Mouse (Mus musculus): ENCODE data around the gene Ilf3.
"Not testable (repeated sequence)": the region's sequence is repeated elsewhere in the genome, so short reads cannot be mapped to it uniquely, and the experiment has no call there.

The Ilf3 gene

DNA sequence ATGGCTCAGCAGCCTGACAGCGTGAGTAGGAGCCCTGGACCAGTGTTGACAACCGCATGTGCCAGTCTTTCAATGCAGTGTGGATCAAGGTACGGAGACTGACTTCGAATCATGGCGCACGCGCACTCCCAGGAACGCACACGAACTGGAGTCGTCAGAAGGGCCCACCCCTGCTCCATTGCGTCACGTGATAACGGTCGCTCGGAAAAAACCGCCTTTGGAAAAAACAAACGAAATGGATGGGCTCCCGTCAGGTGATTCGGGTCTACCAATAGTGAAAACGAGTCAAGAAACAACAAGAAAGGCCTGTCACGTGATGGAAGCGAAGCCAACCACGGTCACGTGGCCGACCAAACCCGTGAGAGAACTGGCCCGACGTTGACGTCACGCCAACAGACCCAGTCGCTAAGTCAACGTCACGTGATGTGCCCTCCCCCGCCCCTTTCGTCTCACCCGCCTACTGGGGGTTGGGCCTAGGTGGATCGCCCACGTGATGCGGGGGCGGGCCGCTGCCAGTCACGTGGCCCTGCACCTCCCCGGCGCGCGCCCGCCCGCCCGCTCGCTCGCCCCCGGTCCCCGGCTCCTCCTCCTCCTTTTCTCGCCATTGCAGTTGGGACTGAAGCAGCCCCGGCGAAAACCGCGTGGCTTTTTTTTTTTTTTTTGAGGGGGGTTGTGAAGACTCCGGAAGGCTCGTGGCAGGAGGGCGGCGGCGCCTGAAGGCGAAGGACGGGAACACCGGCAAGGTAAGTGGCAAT is at the start of gene Ilf3:
Ilf3 (plus strand) TSS at position 515 of the 755 bp plus-strand sequence.
- DNase-seq (ENCODE audit: low spot score), result peak; percentile 100

DNA sequence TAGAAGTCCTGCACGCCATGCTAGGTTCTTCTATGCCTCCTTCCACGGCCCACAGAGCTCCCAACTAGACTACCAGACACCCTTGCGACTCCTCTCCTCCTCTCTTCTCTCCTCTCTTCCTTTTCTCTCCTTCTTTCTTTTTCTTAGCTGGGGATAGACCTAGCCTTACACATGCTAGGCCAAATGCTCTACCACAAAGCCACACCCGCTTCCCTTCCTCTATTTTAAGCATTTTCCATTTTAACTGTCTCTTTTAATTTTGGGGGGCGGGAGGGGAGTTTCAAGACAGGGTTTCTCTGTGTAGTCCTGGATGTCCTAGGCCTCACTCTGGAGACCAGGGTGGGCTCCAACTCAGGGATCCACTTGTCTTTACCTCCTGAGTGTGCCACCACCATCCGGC is 48.9 kb upstream of the Ilf3 start:
- DNase-seq (ENCODE audit: low spot score), result no peak

DNA sequence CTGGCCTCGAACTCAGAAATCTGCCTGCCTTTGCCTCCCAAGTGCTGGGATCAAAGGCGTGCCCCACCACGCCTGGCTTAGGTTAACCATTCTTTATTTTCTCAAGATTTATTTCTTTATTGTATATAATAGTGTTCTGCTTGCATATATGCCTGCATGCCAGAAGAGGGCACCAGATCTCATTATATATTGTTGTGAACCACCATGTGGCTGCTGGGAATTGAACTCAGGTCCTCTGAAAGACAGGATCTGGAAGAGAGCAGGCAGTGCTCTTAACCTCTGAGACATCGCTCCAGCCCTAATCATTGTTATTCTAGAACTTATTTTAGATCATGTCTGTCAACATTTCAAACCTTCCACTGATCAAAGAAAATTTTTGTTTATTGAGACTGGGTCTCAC is 48.2 kb upstream of the Ilf3 start:
- DNase-seq (ENCODE audit: low spot score), result no peak

DNA sequence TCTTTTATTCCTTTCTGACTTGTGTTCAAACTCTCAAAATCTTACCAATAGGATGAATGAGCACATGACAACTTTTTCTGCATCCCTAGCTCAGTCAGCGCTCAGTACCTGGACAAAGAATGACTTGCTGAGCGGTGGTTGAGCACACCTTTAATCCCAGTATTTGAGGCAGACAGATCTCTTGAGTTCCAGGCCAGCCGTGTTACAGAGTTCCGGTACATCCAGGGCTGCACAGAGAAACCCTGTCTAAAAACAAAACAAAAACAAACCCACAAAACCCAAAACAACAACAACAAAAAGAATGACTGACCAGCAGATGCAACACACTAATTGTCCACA is 47.4 kb upstream of the Ilf3 start:
- no peak for DNase-seq (ENCODE audit: low spot score)

DNA sequence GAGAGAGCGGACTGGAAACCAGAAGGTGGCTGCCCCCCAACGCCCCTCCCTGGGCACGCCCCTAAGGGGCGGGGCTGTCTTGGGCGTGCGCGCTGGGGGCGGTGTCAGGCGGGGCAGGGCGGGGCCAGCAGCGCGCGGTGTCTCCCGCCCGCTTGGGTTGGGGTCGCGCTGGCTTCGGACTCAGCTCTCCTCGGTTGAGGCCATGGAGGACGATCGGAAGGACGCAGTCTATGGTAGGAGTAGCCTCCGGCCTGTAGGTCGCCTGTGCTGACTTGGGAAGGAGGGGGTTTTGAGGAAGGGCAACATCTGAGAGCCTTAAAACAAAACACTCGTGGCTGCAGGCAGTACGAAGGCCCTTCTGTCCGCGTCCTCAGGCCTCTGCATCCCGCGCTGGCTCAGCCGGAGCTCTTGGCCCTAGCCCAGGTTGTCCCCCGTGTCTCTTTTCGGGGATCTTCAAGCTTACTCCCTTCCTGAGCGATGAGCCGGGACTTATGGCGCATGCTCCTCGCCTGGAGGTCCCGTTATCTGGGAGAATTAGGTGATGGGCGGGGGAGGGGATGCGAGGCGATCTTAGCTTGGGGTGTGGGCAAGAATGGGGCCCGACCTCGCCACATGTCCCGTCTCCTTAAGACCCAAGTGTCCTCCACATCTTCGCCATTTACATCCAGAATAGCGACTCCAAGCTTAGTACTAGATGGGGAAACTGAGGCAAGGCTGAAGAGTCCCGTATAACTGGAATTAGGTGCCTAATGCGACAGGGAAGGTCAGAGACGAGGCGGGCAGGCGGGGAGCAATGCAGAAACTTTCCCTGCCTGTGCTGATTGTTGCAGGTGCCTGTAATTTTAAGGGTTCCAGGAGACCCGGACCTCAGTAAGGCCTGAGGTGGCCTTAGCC is 46.8 kb upstream of the Ilf3 start, which contains the start of gene Slc44a2:
Slc44a2 (plus strand) TSS at position 80 of the 894 bp plus-strand sequence.
- peak; percentile 87 for DNase-seq (ENCODE audit: low spot score)

DNA sequence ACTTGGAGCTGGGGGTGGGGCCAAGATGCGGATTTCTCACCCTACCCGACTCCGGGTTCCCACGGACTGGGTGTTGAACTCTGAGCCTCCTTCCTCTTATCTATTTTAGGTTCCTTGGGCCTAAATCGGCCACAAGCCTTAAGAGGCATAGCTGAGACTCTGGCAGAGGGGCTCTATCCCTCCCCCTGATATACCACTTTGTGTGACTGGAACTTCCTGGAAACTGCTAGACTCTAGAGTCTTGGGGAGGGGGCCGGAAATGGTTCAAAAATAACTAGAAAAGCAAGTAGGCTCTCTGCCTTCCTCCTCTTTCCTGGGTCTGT is 46.2 kb upstream of the Ilf3 start:
- DNase-seq (ENCODE audit: low spot score), result peak; percentile 13

DNA sequence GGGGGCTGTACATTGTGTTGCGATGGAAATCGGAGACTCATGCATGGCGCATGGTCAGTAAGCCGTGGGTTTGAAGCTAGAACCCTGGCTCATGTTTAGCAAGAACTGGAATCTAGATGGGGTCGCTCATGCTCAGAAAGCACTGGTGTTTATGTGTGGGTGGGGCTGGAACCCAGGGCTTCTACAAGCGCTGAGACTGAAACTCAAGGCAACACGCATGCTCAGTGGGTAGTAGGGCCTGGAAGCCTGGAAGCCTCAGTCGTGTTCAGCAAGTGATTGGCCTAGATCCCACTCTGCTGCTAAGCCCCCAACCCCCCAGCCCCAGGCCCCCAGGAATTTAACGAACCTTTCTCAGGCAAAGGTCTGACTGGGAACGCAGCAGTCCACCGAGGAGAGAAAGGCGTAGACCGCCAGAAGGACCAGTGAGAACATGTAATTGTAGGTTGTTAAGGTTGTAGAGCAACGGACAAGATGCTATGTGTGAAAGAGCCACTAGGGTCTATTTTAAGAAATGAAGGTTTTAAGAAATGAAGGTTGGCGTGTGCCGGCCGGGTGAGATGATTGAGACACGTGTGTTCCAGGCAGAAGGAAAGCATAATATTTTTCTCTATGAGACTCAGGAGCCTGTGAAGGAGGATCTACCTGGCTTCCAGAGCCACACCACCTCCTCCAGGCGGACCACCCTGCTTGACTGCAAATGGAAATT is 45.3 kb upstream of the Ilf3 start:
- no peak for DNase-seq (ENCODE audit: low spot score)

DNA sequence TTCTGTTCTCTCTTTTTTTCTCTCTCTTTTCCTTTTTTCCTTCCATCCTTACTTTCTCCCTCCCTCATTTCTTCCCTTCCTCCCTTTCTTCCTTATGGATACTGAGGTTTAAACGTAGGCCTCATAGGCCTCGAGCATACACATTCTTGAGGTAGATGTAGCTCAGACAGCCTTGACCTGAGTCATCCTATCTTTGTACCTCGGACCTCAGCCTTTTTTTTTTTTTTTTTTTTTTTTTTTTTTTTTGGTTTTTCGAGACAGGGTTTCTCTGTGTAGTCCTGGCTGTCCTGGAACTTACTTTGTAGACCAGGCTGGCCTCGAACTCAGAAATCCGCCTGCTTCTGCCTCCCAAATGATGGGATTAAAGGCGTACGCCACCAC is 44.8 kb upstream of the Ilf3 start:
- DNase-seq (ENCODE audit: low spot score), result not testable (repeated sequence)

DNA sequence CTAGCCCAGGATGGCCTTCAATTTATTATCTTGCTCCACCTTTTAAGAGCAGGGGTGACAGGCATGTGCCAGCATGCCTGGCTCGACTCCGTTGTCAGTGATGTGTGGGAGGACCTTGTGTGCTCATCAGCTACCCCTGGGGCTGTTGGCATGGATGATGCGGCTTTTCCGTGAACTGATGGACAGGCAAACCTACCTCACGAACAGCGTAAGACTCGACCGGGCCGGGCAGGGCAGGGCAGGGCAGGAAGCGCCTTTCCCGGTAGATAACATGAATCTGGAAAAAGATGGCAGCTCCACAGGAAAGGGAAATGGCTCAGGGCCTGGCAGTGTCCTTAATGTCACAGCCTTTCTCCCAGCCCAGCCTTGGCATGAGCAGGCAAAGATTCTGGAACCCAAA is 43.4 kb upstream of the Ilf3 start:
- no peak for DNase-seq (ENCODE audit: low spot score)

DNA sequence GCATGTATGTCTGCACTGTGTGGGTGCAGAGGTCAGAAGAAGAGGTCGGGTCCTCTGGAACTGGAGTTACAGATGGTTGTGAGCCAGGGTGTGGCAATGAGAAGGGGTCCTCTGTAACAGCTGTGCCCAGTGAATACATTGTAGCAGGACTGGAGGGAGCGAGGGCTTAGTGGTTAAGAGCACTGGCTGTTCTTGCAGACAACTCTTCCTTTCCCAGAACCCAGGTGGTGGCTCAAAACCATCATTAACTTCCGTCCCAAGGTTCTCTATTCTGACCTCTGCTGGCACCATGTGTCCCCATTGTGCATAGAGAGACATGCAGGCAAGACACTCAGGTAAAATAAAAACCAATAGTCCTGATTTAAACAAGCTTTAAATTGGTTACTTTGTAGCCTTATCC is 40.1 kb upstream of the Ilf3 start:
- no peak for DNase-seq (ENCODE audit: low spot score)

DNA sequence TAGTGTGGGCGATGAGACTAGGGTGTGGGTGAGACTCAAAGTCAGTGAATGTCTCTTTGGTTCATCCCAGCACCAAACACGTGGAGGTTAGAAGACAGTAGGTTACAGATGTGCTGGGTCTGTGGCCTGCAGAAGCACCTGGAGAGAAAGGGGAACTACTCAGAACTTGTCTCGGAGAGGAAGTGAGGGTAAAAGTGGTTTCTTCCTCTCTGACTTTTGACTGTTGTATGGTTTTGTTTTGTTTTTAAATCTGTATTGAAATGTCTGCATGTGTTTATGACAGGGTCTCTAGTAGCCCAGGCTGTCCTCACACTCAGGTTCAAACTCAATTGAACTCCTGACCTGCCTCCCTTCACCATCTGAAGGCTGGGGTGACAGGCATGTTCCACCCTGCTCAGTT is 39.6 kb upstream of the Ilf3 start:
- DNase-seq (ENCODE audit: low spot score), result no peak

DNA sequence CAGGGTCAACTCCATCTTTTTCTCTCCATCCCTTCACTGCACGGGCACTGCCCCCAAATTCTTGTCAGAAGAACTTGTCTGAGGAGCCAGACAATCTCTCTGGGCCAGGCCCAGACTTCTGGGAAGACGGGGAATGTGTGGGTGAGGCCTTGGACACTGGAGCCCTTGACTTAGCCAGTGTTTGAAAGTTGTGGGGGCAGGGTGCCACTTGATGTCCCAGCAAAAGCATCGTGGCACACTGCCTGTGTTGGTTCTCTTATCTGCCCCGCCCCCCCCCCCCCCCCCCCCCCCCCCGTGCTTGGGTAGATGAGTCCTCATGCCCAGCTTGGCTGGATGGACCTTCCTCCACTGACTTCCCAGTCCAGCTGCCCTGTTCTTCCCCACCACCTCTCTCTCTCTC is 38.6 kb upstream of the Ilf3 start:
- DNase-seq (ENCODE audit: low spot score), result no peak

DNA sequence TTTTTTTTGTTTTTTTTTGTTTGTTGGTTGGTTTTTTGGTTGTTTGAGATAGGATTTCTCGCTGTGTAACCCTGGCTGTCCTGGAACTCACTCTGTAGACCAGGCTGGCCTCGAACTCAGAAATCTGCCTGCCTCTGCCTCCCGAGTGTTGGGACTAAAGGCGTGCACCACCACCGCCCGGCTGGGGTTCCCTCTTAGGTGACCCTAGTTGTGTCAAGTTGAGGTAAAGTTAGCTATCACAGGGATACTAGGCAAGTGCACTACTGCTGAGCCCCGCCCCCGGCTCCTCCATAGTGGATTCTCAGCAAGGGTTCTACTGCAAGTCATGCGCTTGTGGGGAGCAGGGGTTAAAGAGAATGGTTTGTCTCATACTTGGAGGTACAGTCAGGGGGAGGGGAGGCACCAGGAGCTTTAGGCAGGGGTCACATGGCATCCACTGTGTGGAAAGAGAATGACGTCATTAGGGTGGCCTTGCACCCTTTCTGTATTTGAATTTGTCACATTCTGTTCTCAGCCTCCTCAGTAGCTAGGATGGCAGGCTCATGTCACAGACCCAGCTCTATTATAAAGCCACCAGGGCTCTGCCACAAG is 37.9 kb upstream of the Ilf3 start:
- DNase-seq (ENCODE audit: low spot score), result no peak

DNA sequence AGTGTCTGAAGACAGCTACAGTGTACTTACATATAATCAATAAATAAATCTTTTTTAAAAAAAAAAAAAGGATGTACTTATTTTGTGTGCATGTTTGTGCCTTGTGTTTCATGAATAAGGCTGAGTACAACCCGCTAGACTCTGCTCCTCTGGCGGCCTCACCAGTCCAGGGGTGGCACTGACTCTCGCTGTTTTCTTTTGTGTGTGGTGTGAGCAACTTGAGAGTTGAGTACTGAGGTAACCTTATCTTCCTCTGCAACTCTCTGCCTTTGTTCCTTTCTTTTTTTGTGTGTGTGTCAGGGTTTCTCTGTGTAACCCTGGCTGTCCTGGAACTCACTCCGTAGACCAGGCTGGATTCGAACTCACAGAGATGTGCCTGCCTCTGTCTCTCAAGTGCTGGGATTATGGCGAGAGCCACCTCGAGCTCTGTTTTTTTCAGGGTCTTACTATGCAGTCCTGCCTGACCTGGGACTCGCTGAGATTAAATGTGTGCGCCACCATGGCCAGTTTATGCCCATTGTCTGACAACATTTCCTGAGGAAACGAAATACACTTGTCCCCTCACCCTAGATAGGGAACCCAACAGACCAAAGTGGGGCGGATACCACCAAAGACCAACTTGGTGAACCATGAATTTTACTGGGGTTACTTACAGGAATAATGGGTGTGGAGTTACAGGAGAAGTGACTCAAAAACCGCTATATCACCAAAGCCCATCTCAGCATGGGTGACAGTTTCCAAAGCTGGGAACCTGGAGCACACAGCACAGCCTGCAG is 36.1 kb upstream of the Ilf3 start:
- no peak for DNase-seq (ENCODE audit: low spot score)

DNA sequence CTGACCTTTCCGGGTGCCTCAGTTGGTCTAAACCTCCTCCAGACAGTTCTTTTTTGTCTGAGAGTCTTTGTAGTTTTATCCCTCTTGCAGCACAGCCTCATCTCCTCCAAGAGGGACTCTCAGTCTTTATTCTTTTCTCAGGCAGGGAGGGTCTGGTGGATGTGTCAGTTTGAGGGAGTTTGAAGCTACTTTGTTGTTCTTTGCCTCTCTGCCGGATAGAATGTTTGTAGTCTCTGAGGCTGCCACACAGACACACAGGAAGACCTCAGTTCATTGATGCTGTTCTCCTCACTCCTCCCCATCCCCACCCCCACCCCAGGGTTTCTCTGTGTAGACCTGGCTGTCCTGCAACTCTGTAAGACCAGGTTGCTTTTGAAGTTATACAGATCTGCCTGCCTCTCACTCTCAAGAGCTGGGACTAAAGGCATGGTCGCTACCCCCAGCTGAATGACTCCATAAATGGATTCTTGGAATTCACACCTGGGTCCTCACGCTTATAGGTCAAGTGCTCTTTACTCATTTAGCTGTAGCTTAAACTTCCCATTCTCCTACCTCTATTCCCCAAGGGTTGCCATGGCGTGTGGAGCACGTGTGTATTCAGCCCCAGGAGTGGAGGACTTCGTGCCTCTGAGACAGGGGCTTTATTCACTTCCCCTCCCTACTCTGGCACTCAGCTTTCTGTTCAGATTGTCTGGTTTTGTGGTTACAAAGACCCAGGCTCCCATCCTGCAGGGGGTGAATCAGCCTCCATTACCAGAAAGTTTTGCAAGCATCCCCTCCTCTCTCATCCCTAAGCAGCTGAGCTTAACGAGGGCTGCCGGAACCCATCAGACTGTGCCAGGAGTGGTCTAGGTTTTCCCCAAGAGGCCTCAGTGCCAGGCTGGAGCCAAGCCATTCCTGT is 35.3 kb upstream of the Ilf3 start:
- DNase-seq (ENCODE audit: low spot score), result no peak

DNA sequence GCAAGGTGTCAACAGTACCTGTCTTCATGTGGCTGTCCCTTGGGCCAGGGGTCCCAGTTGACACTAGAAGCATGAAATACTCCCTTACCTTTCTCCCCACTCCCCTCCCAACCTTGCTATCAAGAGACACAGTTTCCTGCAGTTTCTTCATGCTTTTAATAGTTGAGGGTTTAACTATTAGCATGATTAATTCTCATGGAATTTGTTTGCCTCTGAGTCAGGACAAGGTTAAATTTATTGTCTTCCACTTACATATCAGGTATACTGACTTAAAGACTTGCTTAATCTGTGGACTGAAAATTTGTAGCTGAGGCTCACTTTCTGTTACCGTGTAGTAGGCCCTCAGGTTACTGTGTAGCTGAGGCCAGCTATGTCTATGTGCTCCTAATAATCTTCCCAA is 34.1 kb upstream of the Ilf3 start:
- DNase-seq (ENCODE audit: low spot score), result no peak

DNA sequence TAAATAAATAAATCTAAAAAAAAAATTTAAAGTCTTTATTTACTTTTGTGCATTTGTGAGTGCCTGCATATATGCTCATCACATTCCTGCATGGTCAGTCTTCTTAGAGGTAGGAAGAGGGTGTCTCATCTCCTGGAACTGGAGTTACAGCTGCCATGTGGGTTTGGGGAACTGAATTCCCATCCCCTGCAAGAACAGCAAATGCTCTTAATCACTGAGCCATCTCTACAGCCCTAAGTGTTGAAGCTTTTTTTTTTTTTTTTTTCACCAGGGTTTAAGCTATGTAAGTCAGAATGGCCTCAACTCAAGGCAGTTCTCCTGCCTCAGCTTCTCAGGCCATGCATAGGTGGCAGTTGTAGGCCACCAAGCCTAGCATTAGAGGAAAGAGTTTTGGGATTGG is 32.9 kb upstream of the Ilf3 start:
- no peak for DNase-seq (ENCODE audit: low spot score)

DNA sequence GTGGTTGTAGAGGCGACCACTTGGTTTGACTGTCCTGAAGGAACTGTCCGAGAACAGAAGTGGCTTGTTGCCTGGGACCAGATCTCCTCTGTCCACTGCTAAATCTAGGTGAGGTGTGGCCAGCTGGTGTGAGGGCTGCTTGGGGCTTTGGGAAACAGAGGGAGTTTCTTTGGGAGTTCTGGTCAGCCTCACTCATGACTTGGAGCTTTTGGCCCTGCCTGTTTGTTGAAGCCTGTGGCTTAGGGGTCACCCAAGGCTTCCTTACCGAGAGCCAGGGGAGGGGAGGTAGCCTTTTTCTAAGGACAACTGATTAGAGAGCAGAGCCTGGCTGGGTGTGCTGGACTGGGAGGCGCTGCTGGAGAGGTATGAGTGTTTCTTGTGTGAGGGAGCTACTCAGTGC is 32.3 kb upstream of the Ilf3 start:
- no peak for DNase-seq (ENCODE audit: low spot score)

DNA sequence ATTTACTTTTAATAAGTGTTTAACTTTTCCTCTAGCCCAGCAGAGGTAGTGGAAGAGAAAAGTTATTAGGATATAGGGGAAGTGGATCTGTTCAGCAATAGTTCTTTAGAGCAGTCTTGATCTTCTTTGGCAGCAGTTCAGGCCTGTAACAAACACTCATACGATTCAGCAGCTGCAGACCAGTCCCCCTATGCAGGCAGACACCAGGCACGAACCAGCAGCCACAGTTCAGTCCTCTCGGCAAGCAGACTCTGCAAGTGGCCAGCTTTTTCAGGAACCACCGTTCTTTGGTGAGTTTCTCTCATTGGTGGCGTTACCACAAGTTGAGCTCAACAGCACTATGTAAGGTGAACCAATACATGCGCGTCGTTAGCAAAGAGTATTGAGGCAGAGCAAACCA is 31.2 kb upstream of the Ilf3 start:
- DNase-seq (ENCODE audit: low spot score), result no peak

DNA sequence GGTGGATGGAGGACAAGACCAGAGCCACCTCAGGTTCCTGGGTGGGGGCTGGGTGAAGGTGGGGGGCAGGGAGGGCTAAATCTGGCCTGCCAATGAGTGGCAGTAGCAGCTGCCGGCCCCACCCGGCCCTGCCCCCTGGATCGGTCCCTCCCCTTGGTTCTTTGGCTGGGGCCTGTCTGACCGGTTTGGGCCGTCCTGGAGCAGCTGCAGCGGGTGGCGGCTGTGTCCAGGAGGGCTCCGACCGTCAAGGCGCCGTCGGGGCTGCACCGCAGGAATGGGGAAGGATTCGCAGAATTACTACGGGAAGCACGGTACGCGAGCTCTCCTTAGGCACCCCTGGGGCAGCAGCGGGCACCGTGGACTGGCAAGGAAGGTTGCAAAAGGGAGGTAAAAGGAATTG is 30.0 kb upstream of the Ilf3 start:
- peak; percentile 32 for DNase-seq (ENCODE audit: low spot score)

DNA sequence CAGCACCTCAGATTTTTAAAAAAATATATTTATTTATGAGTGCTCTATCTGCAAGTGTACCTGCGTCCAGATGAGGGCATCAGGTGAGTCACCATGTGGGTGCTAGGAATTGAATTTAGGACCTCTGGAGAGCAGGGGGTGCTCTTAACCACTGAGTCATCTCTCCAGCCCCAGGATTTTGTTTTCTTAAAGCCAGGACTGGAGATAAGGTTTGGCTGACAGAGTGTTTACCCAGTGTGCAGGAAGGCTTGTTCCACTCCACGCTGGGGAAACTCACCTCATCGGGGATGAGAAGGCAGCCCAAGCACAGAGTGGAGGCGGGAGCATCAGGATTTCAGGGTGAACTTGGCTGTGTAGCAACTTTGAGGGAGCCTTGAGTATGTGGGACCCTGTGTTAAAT is 27.3 kb upstream of the Ilf3 start:
- DNase-seq (ENCODE audit: low spot score), result no peak
